Mouse (Mus musculus) macrophage (primary cell): Measurements from ENCODE around the gene Trim17. TPM values are rescaled to one million over a fixed set of nuclear protein-coding genes. Genes with fewer than 3 reads are reported as not detected.
A peak's percentile ranks its signal among the peaks of the same experiment; 100 is the strongest.

Experiments used
- H3K27ac ChIP-seq: fragments of 350-480 bp; formaldehyde crosslinking; 2 replicates; pipeline ENCODE4 v1.9.0; 2021
- H3K36me3 ChIP-seq: fragments of 350-480 bp; formaldehyde crosslinking; 2 replicates; pipeline ENCODE4 v1.9.0; 2021; ENCODE audit errors: inconsistent target
- H3K4me3 ChIP-seq: fragments of 350-480 bp; formaldehyde crosslinking; 2 replicates; pipeline ENCODE4 v1.9.0; 2021; ENCODE audit errors: inconsistent target
- H3K79me2 ChIP-seq: fragments of 350-480 bp; formaldehyde crosslinking; 2 replicates; pipeline ENCODE4 v1.9.0; 2021; ENCODE audit errors: inconsistent target
- WGBS: methylation state at CpG from one replicate; pipeline ENCODE4 v1.1.7; 2026; ENCODE audit warnings: inconsistent platforms; ENCODE audit not compliant: missing documents; 5-methylcytosine and 5-hydroxymethylcytosine counted together
- polyA plus RNA-seq: library from polyadenylated mRNA; stranded (reverse); fragments of 250-400 nt; gene quantifications from 3 replicates; pipeline ENCODE4 v1.2.4, GENCODE M21; 2018; ENCODE audit warnings: inconsistent platforms

Trim17 gene
- polyA plus RNA-seq, 1 experiment from 2014 or later, result 0.07 TPM

DNA sequence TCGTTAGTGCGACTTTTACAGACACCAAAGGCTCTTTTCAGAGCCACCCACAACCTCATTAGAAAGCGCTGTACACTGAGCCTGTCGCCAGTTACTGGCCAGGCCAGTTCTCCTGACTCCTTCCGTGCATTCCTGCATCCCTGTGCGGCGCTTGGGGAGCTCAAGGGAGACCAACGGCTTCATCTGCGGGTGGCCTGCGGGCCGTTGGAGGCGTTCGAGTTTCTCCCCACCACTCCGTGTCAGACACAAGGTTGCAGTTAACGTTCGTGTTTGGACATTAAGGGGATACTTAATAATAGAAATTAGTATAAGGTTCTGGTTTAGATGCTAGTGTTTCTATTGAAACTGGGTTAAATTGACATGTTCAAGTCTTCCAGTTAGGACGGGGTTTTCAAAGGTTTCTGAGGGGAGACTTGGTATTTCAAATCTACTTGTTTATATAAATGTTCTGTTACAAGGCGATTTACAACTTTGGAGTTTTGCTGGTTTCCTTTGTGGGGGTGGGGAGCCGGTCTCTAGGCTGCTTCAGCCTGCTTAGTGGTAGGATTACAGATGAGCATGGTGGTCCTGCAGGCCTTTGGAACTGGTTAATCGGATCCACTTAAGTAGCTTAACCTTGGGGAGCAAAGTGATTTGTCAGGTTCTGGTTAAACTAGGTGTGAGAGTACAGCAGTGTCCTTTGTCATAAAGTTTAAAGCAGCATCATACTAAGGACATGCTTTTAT lies 820 bp downstream of the Trim17 start:
- Histone ChIP-seq H3K4me3 (peak overlapping the region; percentile 95), H3K79me2 (peaks cover 33% of the 10 kb centered on the region), H3K36me3 (peaks cover 7% of the 10 kb centered on the region; the same call in 1 of the 2 replicates), H3K27ac (peak overlapping the region; percentile 95)
- under 1% methylated on average over 20 of the region's 20 CpGs for WGBS

DNA sequence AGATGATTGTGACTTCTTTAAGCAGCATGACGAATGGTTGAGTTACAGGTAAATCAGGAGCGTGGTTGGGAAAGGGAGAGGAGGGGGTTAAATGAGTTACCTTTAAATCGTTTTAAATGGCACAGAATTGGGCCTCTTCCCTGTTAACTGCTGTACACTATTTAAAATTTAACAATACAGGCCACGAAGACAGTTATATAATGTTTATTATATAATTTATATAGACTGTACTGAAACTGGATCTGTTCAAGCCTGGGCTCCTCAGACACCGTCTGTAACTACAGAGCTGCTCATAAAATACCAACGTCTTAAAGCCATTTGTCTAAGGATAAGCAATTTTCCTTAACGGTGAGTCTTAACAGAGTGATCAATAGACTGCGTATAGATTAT lies 1.4 kb downstream of the Trim17 start:
- peak overlapping the region; percentile 95 for H3K27ac ChIP-seq
- peaks cover 33% of the 10 kb centered on the region for H3K79me2 ChIP-seq
- WGBS, result 32% methylated on average over 7 of the region's 8 CpGs
- peak overlapping the region; percentile 95 for H3K4me3 ChIP-seq
- H3K36me3 ChIP-seq, result peaks cover 7% of the 10 kb centered on the region; the same call in 1 of the 2 replicates

DNA sequence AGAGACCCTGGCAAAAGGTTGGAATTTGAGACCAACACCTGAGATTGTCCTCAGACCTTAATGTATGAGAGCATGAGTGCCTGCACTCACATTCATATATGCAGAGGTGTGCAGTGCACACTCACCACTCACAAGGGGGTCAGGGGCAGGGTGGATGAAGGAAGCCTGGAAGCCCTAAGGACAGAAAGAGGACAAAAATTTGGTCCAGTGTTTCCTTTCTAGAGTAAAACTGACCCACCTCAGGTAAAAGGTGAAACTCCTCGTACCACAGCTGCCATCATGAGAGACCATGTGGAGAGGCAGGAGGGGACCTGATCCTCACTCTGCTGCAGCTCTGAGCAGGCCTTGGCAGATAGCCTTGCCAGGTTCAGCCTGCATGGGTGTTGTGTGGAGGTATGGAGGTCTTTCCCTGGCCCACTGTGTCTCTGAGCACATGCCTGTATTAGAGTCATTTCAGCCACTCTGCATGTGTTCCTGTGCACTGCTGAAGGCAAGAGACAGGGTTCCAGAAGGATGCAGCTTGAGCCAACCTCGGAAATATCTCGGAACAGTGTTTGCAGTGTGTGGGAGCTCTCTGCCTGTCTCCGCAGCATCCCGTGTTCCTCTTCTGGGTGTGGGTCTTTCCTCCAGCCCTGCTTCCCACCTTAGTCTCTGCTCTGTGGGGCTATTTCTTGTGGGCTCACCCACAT lies 2.9 kb downstream of the Trim17 start:
- Histone ChIP-seq H3K27ac (0 out of 2 replicates have a peak overlapping the region, but pooled peaks have one; percentile 89), H3K4me3 (peak overlapping the region; percentile 95), H3K79me2 (peaks cover 33% of the 10 kb centered on the region), H3K36me3 (peaks cover 7% of the 10 kb centered on the region; the same call in 1 of the 2 replicates)
- WGBS, result 95% methylated on average over 5 of the region's 5 CpGs

DNA sequence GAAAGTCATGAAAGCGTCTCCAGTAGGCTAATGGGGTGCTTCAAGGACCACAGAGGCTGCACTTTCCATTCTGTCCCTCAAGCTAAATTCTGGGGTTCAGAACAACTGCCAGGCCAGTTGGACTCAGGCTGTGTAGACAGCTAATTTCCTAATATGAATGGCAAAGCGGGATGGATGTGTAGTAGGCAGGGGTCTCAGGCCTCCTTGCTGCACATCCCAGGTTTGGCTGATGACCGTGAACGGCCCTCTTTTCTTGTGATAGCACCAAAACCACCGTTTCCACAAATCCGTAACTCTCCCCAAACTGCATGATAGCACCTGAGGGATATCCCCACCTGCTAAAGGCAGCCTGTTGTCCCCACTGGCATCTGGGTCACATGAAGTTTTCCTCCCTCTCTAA lies 4.1 kb downstream of the Trim17 start:
- 85% methylated on average over 6 of the region's 6 CpGs for WGBS
- H3K79me2 ChIP-seq, result peaks cover 33% of the 10 kb centered on the region
- peak overlapping the region; percentile 12; the same call in 1 of the 2 replicates for H3K4me3 ChIP-seq
- peak overlapping the region; percentile 89 for H3K27ac ChIP-seq
- peaks cover 7% of the 10 kb centered on the region; the same call in 1 of the 2 replicates for H3K36me3 ChIP-seq

DNA sequence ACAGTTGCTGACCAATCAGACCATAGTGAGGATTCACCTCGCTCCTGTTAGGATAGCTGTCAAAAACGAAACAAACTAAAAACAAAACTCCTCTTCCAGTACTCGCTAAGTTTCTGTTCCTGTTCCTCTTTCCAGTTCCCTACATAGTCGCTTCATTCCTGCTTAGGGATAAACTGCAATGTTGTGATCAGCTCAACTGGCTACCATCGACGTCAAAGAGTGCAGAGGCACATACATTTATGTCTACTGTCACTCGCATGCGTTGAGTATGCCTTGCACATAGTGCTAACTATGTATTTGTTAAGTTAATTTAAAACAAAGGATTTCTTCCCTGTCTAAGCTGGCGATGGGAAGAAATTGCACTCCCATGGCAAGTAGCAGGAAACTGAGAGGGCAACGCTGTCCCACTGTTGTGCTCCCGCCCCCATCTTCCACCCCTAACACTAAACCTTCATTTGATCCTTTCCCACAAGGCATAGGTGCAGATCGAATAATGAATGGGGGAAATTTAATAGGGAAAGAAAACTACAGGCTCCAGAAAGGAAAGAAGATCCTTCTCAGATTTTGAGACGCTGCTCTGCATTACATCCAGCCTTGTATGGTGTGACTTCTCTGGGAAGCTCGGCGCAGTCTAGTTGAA lies 4.8 kb downstream of the Trim17 start:
- peak overlapping the region; percentile 89 for H3K27ac ChIP-seq
- H3K36me3 ChIP-seq, result peaks cover 7% of the 10 kb centered on the region; the same call in 1 of the 2 replicates
- H3K79me2 ChIP-seq, result peaks cover 33% of the 10 kb centered on the region
- 4% methylated on average over 15 of the region's 15 CpGs for WGBS
- H3K4me3 ChIP-seq, result peak overlapping the region; percentile 28

DNA sequence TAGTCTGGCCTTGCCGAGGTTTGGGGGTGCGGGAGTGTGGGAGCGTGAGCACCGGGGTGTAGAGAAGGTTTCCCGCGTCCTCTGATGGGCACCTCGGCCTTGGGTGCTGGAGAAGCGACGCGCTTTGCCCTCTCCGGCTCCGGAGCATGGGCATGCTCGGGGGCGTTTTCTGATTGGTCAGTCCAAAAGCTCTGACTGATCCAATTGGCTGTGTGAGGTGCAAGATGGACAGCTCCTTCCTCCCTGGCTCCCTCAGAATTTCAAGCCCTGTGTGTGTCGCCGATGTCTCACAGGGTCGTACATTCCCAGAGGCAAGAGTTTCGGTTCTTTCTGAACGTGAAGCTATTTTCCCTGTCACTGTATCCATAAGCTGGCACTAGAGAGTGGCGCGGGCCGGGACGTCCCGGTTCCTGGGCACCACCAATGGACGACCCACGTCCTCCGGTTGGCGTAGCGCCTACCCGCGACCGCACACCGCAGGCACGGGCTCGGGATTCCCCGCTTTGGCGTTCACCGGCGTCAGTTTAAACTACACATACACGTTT lies 5.5 kb downstream of the Trim17 start:
- Histone ChIP-seq H3K27ac (peak overlapping the region; percentile 89), H3K79me2 (peaks cover 32% of the 10 kb centered on the region), H3K4me3 (peak overlapping the region; percentile 28), H3K36me3 (peaks cover 7% of the 10 kb centered on the region; the same call in 1 of the 2 replicates)
- under 1% methylated on average over 40 of the region's 40 CpGs for WGBS

DNA sequence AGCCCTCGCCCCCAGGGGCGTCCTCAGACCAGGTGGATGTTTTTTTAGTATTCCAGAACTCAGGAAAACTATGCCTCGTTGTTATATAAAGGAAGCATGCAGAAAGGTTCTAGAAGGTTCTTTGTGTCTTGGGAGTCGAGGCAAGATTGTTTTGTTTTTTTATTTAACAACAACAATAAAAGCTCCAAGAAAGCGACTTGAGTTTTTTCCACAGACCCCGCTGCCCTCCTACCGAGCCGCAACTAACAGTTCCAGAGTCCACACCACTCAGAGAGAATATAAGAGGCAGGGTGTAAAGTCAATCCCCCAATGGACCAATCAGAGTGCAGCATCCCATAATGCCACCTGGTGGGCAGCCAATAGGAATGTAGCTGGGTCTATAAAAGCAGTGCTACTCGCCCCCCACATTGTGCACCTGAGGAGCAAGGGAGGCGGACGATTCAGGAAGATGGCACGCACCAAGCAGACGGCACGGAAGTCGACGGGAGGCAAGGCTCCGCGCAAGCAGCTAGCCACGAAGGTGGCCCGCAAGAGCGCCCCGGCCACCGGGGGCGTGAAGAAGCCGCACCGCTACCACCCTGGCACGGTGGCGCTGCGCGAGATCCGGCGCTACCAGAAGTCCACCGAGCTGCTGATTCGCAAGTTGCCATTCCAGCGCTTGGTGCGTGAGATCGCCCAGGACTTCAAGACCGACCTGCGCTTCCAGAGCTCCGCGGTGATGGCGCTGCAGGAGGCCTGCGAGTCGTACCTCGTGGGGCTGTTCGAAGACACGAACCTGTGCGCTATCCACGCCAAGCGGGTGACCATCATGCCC lies 7.1 kb downstream of the Trim17 start:
- Histone ChIP-seq H3K79me2 (peaks cover 17% of the 10 kb centered on the region), H3K4me3 (no peak overlapping the region), H3K27ac (no peak overlapping the region), H3K36me3 (peaks cover 7% of the 10 kb centered on the region; the same call in 1 of the 2 replicates)
- 70% methylated on average over 47 of the region's 50 CpGs for WGBS

DNA sequence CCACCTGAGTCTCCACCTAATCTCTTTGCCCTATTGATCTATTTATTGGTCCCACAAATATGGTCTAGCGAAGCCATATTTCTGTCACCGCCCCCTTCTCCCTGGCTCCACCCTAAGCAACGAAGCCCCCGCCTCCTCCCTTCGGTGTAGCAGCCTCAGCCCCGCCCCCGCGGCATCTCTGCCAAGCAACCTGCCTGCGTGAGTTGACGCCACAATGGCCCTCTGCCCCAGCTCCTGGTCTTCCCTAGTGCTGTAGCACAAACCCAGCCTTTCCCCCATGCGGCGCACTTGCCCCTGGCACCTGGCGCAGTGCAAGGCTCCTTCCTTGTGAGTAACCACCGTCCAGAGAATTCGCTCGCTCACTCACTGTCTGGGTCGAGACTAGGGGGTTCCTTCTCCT lies 9.1 kb downstream of the Trim17 start:
- WGBS, result 63% methylated on average over 16 of the region's 17 CpGs
- H3K36me3 ChIP-seq, result no peaks in the 10 kb centered on the region
- H3K4me3 ChIP-seq, result no peak overlapping the region
- no peak overlapping the region for H3K27ac ChIP-seq
- H3K79me2 ChIP-seq, result no peaks in the 10 kb centered on the region

DNA sequence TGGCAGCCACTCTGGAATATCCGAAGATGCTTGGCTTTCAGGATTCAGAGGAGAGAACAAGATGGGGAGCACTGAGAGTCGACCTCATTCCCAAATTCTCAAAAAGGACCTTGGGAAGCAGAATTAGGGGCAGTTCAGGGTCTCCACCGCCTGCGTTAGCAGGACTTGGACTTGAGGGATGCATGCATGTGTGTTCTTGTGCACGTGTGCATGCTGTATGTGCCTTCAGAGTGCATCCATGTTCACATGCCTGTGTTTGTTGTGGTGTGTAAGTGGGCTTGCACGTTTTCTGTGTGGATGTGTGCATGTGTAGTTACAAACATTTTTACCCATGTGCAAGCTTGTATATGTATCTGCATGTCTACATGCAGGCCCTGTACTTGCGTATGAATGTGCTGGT lies 9.7 kb downstream of the Trim17 start:
- H3K27ac ChIP-seq, result no peak overlapping the region
- H3K36me3 ChIP-seq, result no peaks in the 10 kb centered on the region
- no peaks in the 10 kb centered on the region for H3K79me2 ChIP-seq
- WGBS, result 88% methylated on average over 7 of the region's 7 CpGs
- no peak overlapping the region for H3K4me3 ChIP-seq

DNA sequence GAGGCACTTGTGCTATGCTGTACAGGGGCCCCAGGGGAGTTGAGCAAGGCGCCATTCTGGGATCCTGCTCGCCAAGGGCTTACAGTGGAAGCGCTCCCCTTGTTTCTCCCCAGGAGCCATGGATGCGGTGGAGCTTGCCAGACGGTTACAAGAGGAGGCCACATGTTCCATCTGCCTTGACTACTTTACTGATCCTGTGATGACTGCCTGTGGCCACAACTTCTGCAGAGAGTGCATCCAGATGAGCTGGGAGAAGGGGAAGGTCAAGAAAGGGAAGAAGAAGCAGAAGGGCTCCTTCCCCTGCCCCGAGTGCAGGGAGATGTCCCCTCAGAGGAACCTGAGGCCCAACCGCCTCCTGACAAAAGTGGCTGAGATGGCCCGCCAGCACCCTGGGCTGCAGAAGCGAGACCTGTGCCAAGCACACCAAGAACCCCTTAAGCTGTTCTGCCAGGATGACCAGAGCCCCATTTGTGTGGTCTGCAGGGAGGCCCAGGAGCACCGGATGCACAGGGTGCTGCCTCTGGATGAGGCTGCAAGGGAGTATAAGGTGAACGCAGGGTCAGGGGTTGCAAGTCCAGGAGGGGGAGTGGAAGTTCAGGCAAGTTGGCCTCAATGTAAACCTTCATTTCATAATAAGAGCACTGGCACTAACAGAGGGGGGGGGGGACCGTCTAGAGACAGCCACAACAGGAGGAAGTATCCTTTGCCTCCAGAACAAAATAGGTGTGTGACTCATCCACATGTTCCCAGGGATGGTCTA lies 10.7 kb downstream of the Trim17 start:
- WGBS, result 53% methylated on average over 12 of the region's 12 CpGs
- no peak overlapping the region for H3K27ac ChIP-seq
- H3K79me2 ChIP-seq, result no peaks in the 10 kb centered on the region; the same call in 1 of the 2 replicates
- H3K36me3 ChIP-seq, result no peaks in the 10 kb centered on the region; the same call in 1 of the 2 replicates
- no peak overlapping the region for H3K4me3 ChIP-seq

DNA sequence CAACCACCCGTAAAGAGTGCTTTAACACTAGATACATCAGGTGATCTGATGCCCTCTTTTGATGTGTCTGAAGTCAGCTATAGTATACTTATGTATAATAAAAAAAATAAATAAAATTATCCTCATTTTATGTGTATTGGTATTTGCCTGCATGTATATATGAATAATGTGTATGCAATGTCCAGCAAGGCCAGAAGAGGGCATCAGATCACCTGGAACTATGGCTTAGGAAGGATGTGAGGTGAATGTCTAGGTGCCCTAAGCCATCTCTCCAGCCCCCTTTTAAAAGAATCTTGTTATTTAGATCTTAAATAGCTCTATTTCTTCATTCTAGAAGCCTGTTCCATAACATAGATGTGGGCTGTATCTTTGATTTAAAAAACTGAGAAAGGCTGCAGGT lies 12.9 kb downstream of the Trim17 start:
- H3K36me3 ChIP-seq, result peaks cover 6% of the 10 kb centered on the region; the same call in 1 of the 2 replicates

DNA sequence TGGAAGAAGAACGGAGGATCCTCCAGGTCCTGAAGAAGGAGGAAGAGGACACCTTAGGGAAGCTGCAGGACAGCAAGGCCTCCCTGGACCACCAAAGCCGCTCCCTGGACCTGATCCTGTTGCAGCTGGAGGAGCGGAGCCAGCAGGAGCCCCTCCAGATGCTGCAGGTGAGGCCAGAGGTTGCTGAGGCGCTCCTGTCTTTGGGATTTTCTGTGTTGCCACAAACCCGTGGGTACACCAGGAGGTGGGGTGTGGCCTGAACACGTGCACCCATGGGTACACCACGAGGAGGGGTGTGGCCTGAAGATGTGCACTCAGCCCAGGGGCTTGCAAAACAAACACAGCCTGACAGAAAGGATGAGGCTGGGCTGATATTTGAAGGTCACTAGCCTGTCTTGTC lies 14.1 kb downstream of the Trim17 start:
- H3K36me3 ChIP-seq, result peaks cover 6% of the 10 kb centered on the region; the same call in 1 of the 2 replicates
- WGBS, result 73% methylated on average over 7 of the region's 7 CpGs

More for the DNA sequence above, 12.9 kb downstream of the Trim17 start:
- no peak overlapping the region for H3K27ac ChIP-seq
- no peak overlapping the region for H3K4me3 ChIP-seq
- 100% methylated on average over 1 of the region's 1 CpGs for WGBS
- peaks cover 21% of the 10 kb centered on the region; the same call in 1 of the 2 replicates for H3K79me2 ChIP-seq

DNA sequence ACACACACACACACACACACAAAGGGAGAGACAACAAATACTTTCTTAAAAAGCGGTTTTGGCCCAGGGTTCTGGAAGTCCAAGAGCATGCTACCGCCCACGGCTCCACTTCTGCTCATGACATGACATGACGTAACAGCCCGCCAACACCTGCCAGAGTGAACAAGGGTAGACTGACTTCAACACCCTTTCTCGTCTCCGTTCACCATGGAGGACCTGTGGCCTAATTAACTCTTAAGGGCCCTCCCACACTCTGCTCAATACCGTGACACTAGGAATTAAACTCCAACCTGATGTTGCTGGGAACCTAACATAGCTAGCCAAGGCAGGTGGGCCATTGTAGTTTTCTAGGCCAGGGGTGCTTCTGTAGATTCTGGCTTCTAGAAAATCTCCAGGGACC lies 14.5 kb downstream of the Trim17 start:
- WGBS, result 83% methylated on average over 8 of the region's 8 CpGs
- Histone ChIP-seq H3K79me2 (peaks cover 38% of the 10 kb centered on the region), H3K36me3 (peaks cover 6% of the 10 kb centered on the region; the same call in 1 of the 2 replicates), H3K27ac (no peak overlapping the region), H3K4me3 (no peak overlapping the region)

More for the DNA sequence above, 14.1 kb downstream of the Trim17 start:
- no peak overlapping the region for H3K27ac ChIP-seq
- peaks cover 33% of the 10 kb centered on the region for H3K79me2 ChIP-seq
- no peak overlapping the region for H3K4me3 ChIP-seq
